Mouse (Mus musculus): ENCODE measurements at regions not wholly inside any gene's neighbourhood (a gene's known extent, or its start where the extent isn't known, plus 50 kb on each side); places are given as distances from the start of the nearest gene placed in this dataset.

DNA sequence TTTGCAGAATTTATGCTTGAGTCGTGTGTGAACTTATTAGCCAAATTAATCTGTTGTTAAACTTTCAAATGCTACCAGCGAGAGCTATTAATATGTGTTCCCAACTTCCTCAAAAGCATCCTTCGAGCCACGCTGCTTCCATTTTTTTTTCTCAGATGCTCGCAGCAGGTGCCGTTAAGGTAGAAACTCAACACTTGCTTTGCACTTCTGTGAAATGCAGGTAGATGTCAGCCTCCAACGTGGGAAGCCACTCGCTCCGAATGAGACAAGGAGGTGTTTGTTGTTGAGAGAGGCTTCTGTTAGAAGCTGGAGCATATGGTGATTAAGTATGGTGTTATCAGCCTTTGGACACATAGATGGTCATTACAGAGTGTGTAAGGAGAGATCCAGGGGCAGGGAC, 433.1 kb upstream of the Adgrl2 start:
- no peak for DNase-seq (ENCODE audit: low spot score)

DNA sequence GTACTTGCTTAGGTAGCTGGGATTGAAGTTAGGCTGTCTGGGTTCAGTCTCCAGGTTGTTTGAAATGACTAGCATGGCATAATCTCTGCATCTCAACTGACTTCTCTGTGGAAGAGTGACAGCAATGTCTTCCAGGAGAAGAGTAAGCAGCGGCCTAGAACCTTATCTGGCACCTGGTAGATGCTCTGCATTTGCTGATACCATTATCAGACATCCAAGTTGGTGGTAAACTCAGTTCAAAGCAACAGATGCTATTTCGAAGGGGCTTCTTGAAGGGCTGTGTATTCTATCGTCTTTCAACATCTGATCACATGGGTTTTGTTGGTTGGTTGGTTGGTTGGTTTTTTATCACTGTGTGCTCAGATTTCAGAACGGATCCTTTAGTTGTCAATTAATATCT, 424.7 kb upstream of the Adgrl2 start:
- no peak for DNase-seq (ENCODE audit: low spot score)

DNA sequence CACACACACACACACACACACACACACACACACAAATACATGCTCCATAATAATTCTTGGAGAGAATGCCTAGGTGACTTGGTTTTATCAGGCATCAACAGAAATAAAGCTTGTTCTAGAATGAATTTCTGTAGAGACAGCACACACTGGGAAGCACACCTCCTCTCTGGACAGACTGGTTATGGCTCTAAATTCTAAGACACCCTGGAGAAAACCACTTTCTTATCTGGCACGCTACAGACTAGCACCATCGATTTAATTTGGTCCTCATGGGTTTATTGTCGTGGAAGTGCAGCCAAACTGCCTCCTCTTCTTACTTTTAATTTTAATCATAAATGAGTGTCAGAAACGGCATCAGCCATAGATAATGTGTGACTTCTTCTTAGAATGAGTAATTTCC, 422.8 kb upstream of the Adgrl2 start:
- DNase-seq (ENCODE audit: low spot score) = no peak

DNA sequence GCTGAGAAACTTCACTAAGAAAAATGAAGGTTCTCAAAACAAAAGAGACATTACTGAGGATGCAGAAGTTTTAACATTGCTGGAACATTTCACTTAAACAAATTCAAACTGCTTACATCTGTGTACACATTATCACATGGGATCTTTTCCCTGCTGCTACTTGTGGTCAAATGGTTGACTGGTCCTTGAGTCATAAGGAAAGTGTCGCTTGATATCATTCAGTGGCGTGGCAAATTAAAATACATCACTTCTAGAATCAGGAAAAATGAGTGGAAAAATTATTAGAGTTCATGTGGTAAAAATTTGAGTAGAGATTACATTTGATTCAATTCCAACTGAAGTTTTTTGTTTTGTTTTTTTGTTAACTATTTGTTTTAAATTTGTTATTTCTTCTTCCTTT, 420.2 kb upstream of the Adgrl2 start:
- no peak for DNase-seq (ENCODE audit: low spot score)

DNA sequence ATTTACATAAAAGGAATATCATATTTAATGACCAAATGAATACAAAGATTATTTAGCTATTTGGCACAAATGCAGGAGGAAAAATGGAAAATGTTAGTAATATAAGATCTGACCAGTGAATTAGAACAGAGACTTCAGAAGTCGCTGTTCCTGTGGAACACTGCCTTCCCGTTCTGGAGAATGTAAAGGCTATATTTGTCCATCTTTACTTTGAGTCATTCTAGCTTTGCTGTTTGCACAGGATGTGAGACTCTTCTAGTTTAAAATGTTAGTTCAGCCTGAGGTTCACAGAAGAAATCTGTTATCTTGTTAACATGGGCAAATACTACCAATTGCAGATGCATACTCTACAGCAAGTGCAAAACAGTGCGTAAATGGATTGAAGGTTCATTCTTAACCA, 418.5 kb upstream of the Adgrl2 start:
- no peak for DNase-seq (ENCODE audit: low spot score)

DNA sequence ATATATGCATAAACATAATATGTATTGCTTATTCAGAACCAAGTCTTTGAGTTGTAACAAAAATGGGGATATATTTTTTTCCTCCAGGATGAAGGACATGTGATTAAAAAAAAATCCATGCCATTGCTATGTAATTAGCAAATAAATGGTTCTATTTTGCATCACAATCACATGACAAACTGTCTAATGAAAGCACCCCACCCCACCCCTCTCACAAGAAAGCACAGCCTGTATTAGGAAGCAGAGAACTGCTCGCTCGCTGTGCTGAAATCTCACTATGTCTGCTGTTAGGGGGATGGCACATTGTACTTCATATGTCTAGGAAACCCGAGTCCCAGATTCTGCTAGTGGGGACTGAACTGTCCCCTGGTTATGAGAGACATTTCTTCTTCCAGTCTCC, 415.5 kb upstream of the Adgrl2 start:
- DNase-seq (ENCODE audit: low spot score) = no peak

DNA sequence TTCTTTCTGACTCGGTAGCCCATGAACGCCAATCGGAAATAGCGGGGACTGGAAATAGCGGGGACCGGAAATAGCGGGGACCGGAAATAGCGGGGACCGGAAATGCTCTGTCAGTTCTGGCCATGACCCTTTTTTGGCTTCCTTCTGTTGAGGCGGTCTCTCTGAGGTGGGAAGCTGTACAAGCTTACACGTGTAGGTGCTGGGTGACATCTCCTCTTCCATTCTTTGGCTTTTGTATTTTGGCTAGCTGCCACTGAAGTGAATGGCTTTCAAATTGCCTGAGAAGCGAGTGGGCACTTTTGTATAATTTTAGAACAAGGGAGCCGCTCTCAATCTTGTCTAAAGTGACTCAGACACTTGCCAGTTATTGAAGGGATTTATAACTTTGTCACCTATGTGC, 414.3 kb upstream of the Adgrl2 start:
- DNase-seq (ENCODE audit: low spot score) = no peak

DNA sequence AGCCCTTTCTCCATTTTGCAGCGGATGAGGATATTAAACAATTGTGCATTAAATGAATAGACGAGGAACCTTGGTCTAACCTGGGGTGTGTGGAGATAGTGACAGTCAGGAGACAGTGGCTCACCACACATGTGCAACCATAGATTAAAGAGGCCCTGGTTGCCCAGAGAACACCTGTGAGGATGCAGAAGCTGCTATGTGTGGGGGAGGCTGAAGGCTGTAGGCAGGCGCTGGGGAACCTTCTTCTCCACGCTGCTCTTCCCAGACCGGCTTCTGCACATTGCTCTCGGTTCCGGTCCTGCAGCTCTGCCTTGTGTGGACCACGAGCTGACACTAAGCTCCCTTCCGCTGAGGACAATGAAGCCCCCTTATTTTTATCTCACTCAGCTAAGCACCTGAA, 412.1 kb upstream of the Adgrl2 start:
- no peak for DNase-seq (ENCODE audit: low spot score)

DNA sequence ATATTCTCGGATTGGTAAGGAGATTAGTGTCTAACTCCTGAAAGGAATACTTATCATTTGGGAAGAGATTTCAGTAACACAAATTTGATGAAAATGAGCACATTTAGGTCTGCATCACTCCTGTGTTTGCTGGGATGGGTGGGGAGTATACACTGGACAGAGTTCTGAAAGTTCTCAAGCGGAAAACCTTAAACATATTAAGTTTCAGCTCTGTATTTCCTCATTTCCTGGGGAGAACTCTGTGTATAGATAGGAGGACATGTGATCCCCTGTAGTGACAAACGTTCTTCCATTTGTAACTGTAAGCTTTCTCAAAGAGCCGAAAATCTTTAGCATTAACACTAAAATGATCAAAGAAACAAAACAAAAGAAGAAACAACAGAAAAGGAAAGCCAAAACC, 404.7 kb upstream of the Adgrl2 start:
- DNase-seq (ENCODE audit: low spot score) = no peak

DNA sequence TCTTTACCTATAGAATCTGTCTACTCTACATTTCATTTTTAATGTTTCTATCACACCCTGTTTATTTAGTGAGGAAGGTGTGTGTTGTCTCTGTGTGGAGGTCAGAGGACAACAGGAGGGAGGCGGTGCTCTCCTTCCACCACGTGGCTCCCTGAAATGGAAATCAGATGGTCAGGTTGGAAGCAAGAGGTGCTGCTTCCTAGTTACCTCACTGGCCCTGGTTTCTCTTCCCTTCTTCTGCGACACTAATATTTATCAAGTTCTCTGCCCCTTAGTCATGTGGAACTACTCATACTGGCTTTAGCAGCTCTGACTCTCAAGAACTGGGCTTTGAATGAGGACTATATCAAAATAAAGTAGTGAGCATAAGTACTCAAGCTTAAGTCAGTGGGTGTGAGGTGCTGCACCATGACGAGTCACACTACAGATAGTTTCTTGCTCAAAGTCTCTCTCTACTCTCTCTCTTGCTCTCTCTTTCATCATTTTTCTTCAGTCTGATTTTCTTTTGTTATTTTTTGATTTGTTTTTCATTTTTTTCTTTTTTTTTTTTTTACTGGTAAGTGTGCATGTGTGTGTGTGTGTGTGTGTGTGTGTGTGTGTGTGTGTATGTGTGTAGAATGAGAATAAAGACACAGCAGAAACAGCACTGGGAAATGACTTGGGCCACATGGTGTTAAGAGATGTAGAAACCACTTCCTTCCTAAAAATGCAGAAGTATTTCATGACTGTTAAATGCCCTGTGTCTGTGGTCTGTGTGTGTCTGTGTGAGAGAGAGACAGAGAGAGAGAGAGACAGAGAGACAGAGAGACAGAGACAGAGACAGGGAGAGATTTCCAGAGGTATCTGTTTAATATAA, 403.2 kb upstream of the Adgrl2 start:
- no peak for DNase-seq (ENCODE audit: low spot score)

DNA sequence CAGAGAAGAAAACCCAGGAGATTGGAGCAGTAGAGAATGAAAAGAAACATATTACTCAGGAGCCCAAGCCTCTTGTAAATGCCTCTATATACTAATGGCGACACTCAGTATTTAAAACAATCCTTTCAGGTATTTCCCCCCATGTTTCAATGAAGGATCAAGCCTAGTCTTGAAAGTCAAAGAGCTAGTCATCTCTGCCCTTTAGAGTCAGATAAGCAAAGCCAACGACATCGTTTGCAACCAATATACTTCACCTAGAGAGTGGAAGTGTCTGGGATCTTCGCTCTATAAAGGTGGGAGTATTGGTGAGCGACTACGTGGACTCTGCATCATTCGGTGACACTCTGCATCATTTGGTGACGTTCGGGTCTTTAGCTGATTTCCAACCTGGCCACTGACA, 401.8 kb upstream of the Adgrl2 start:
- no peak for DNase-seq (ENCODE audit: low spot score)

DNA sequence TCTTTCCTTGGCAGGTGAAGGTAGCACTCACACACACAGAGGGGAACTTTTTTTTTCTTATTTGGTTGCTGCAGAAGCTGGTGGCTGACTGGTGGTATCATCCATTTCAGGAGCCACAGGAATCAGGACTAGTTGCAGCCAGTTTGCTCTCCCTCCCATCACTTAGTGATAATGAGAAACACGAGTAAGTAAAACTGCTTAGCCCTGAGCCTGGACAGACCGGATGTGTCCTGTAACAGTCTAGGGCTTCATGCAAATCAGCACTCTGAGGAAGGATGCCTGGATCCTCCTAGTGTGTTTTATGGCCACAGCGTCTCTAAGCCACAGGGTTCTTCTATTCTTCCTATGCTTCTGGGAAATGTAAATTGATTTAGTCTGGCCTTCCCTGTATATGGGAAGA, 397.2 kb upstream of the Adgrl2 start:
- DNase-seq (ENCODE audit: low spot score) = no peak

DNA sequence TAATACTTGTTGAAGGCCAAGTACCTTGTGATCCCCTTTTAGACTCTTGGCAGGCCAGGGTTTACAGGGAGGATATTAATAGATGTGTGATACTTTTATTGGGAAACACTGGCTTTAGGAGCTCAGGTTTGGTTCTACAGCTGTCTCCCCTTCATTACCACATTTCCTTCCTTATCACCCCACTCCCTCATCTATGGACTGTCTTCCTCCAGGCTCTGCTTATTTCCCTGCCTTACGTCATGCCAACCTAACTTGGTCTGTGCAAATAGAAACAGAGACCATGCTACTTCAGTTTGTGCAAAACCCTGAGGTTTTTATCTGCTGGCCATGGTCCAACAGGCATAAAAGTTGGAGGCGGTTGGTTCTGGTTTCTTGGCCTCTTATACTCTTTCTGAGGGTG, 395.7 kb upstream of the Adgrl2 start:
- no peak for DNase-seq (ENCODE audit: low spot score)

DNA sequence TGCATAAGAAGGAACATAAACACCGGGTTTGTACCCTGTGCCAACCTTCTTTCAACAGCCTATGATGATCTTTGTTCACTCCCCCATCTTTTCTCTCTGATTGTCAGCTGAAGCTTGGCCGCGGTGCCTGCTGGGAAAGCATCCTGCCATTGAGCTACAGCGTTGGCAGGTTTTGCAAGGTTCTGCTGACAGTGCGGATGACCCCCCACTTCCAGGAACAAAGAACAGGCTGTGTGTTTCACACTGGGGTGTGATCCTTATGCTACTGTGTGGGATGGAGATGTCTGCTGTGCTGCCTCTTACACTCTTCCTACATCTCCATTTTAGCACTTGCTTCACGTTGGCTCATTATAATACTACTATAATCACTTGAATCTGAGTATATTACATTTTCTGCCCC, 395.0 kb upstream of the Adgrl2 start:
- no peak for DNase-seq (ENCODE audit: low spot score)

DNA sequence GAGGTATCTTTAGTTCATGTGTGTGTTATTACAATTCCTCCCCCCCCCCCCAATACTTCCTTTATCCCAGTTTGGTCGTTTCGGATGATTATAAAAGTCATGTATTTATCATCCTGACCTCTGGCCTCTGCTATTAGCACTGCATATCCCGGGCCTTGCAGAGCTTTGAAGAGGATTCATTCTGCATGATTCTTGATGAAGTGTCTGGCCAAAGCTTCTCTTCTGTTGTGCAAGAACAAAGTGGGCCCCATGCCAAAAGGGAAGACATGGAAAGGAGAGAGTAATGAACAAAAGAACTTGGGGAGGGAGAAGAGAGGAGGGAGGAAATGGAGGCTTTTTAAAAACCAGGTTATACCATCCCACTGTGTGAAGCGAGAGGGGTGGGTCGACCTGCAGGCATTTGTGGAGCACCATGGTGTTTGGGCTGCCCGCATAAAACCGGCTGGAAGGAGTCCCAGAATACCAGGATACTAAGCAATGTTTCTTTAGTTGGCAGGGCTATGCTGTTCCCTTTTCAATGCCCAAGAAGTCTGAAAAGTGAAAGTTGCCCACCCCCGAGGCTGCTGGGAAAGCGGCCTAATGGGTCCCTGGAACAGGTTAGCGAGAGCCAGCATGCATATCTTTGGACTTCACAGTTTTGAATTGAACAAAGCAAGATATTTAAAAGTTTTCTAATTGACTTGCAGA, 391.3 kb upstream of the Adgrl2 start:
- no peak for DNase-seq (ENCODE audit: low spot score)

DNA sequence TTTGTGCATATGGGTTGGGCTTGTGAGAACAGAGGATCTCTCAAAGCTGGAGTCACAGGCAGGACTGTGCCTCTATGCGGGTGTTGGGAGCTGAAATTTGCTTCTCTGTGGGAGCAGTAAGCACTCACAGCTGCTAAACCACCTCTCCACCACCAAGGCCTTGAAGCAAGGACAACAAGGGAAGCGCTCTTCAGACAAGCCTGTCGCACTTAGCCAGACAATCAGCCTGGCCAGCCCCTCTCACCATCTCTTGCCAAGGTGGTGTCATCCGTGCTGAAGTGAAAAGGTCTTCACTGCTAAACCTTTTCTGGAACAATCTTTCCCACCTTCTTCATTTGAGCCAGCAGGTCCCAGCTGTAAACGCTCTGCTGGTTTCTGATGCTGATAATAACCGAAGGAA, 390.7 kb upstream of the Adgrl2 start:
- no peak for DNase-seq (ENCODE audit: low spot score)

DNA sequence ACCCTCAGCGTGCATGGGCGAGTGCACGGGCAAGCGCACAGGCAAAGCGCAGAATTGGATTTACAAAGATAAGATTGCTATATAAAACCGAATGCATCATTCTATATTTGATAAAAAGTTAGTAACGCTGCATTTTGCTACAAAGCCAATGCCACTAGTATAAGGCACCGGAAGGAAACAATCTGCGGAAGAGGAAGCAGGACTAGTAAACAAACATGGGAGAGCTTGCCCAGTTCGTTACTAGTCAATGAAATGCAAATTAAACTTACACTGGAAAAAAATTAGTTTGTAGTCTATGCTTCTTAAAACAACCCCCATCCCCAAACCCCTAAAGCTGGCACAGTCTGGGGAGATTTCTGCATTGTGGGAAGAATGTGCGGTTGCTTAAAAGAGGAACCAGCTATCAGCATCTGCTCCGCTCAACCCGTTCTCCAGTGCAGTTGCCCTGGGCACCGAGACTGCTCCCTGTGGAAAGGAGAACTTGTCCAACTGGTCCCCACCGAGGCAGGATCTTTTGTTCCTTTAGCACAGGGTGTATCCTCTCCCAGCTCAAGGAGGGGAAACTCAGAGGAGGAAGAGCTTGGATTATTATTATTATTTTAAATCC, 389.6 kb upstream of the Adgrl2 start:
- no peak for DNase-seq (ENCODE audit: low spot score)

DNA sequence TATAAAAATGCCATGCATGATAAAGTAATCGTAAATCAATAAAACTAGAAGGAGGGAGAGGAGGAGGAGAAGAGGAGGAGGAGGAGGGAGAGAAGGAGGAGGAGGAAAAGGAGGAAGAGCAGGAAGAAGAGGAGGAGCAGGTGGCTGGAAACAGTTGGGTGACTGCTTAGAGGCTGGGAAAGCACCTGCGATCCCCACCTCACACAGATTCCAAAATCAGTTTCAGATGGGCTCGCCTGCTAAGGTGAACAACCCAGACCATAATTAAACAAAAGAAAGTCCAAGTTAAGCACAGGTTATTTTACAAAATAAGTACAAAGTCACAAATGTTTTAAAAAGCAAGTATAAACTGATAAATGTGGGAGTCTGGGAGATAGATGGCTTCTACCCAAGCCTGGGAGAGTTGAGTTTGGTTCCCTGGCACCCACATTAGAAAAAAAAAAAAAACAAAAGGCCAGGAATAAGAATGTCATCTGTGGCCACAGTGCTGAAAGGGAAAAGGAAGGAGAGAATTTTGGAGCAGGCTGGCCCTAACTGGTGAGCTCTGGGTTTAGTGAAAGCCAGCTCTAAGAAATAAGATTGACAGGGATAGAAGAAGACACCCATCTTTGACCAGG, 389.0 kb upstream of the Adgrl2 start:
- no peak for DNase-seq (ENCODE audit: low spot score)

DNA sequence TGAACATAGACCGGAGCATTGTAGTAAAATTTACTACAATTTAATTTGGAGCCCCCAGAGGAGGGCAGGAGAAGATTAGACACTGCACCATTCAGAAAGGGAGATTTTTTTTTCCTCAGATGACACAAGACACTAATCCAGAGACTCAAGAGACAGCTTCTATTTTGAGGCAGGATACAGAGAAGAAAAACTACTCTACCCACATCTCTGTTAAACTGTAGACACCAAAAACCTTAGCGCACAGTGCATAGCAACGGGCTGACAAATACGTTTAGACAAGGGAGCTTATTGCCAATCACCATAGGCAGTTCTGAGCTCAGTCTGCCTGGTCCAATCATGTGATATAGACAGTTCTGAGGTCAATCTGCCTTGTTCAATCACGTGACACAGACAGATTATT, 381.1 kb upstream of the Adgrl2 start:
- DNase-seq (ENCODE audit: low spot score) = no peak

DNA sequence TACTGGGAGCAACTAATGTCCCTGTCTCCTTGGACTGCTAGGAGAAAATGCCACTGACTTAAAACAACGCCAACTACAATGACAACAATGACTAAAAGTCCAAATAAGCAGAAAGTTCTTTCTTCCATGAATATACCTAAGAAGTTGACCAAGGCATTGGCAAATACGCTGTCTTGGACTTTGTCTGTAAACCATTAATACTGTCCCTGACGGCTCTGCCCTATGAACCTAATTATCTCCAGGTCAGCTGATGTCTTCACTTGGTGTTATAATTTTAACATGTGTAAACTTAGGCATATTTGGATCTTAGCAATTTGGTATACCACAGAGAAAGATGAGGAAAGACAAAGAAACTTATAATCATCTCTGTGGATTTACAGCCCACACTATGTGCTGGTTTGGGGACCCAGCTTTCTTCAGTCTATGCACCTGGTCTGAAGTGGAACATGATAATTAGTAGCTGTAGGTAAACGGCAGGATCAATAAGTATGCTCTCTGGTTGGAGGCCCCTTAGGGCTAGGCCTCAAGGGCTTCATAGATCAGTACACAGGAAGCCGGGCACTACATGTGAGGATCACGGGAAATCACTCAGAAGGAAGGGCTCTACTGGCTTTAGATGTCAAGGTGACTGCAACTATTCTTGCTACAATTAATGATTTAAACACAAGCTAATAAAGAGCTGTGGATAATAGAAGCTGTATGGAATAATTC, 380.3 kb upstream of the Adgrl2 start:
- no peak for DNase-seq (ENCODE audit: low spot score)

DNA sequence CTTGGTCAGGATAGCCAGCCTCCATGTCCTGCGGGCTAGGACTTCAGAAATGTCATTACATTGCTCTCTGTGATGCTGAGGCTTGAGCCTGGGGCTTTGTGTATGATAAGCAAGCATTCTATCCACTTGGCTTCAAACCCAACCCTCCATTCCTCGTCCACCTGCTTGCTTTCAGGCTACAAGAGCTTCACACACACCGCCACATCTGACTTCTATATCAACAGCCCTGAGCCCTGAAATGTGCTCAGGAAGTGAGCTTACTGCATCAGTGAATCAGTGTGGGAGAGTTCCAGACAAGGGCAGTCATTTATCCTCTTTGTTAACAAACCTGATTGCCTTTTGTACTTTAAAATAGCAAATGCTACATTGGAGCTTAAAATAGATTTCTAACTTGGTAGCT, 377.5 kb upstream of the Adgrl2 start:
- no peak for DNase-seq (ENCODE audit: low spot score)

DNA sequence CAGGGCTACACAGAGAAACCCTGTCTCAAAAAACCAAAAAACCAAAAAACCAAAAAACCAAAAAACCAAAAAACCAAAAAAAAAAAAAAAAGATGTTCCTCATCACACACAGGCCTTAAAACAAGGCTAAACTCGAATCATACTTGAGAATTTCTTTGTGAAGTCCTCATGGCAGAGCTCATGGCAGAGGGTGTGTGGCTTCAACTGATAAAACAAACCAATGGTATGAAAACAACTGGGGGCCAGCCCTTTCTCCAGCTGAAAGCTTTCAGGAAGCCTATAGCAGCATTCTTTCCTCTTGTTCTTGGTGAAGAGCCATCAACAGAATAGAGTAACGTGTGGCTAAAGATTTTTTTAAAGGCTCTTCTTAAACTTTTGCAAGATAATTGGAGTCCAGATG, 369.8 kb upstream of the Adgrl2 start:
- no peak for DNase-seq (ENCODE audit: low spot score)

Measured in yolk sac, embryonic 10.5 days (tissue).